Mouse (Mus musculus): ENCODE measurements at regions not wholly inside any gene's neighbourhood (a gene's known extent, or its start where the extent isn't known, plus 50 kb on each side); places are given as distances from the start of the nearest gene placed in this dataset.

GRCm38 (mm10) chr12:71569662-71570061 lies 260.0 kb downstream of the Dact1 start:
- TF ChIP-seq CTCF (IDR thresholded peaks at IDR 0.05; ENCODE audit: control insufficient read depth, insufficient read depth, insufficient replicate concordance, low read depth, low read length) (no peak), POLR2A (IDR thresholded peaks at IDR 0.05; ENCODE audit: control insufficient read depth, low read depth, low read length) (no peak)
